Mouse (Mus musculus): ENCODE data around the gene Pnpla5.

Gene Pnpla5

DNA sequence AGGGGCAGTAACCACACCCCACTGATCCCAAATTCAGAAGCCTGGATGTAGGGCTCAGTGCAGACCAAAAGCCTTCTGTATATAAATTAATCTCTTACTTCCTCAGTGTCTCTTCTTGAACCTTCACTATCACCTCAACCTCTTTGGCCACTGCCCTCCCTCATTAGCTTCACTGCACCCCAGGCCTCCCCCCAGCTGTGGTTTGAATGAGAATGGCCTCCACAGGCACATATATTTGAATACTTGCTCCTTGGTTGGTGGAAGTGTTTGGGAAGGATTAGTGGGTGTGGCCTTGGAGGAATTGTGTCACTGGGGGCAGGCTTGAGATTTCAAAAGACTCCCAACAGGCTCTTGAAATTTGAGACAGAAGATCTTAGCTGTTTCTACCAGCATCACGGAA, 6.5 kb downstream of the Pnpla5 start:
- DNase-seq (ENCODE audit: low read depth, low spot score): peak; percentile 66

DNA sequence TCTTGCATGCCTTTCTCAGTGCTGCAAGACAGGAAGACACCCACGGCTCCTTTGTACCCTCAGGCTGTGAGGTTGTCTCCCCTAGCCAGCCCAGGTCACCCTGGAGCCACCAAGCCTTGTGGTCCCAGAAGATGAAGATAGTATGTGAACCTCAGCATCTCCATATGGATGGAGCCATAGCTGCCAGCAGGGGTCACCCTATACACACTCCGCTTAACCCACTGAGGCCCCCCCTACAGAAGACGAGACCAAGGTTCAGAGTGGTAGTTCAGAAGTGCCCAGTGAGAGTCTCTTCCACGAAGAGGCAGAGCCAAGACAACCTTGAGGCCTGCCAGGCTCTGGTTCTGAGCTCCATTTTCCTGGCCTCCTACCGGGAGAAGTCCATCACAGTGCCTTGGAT, 7.2 kb downstream of the Pnpla5 start:
- DNase-seq (ENCODE audit: low read depth, low spot score): no peak

DNA sequence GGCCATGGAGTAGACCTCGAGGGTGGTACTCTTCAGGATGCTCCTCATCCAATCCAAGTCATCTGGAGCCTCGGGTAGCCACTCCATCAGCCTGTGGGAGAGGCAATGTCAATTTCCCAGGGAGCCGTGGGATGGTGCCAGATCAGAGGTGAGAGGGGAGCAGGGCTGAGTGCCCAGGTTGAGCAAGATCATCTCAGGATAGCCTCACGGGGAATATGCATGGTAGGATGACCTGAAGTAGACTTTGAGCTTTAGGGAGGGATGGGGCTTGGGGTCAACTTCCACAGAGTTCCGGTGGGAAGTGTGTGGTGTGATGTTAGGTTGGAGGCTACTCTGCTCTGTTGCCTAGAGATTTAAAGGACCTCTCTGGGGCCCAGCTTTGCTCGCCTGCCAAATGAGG, 9.1 kb downstream of the Pnpla5 start:
- no peak for DNase-seq (ENCODE audit: low read depth, low spot score)

DNA sequence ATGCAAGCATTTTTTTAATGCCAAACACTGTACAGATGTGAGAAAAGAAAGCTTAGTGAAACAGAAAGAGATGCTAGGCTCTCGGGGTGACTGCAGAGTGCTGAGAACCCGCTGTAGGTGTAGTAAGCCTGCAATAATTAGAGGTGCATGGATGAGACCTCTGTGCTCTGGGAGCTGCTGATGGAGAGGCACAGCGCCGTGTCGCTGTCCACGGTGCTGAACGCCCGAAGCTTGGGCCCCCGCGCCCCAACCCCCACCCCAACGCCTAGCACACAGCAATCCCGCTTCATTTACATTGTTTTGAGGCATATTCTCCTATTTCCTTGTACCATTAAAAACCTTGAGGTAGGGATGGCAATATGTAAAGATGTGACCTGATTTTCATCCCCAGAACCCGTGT, 14.1 kb downstream of the Pnpla5 start:
- peak; percentile 42 for DNase-seq (ENCODE audit: low read depth, low spot score)

DNA sequence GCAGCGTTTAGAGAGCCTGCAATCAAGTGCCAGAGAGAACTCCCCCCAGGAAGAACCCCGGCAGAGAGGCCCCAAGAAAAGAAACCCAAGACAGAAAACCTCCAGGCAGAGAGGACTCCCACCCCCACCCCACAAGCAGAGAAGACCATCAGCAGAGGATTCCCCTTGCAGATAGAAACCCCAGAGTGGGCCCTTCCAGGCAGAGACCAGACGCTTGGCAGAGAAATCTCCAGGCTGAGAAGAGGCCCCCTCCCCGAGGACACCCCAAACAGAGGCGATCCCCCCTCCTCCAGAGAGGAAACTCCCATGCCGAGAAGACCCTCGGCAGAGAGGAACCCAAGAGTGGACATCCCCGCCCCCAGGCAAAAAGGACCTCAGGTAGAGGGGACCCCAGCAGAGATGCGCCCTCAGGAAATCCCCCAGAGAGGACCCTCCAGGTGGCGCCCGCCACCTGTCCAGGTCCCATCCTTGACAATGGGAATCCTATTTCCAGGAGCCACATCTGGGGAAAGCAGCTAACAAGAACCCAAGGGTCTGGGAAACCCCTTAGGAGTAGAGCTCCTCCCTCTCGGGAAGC, 17.0 kb downstream of the Pnpla5 start:
- DNase-seq (ENCODE audit: low read depth, low spot score): no peak

DNA sequence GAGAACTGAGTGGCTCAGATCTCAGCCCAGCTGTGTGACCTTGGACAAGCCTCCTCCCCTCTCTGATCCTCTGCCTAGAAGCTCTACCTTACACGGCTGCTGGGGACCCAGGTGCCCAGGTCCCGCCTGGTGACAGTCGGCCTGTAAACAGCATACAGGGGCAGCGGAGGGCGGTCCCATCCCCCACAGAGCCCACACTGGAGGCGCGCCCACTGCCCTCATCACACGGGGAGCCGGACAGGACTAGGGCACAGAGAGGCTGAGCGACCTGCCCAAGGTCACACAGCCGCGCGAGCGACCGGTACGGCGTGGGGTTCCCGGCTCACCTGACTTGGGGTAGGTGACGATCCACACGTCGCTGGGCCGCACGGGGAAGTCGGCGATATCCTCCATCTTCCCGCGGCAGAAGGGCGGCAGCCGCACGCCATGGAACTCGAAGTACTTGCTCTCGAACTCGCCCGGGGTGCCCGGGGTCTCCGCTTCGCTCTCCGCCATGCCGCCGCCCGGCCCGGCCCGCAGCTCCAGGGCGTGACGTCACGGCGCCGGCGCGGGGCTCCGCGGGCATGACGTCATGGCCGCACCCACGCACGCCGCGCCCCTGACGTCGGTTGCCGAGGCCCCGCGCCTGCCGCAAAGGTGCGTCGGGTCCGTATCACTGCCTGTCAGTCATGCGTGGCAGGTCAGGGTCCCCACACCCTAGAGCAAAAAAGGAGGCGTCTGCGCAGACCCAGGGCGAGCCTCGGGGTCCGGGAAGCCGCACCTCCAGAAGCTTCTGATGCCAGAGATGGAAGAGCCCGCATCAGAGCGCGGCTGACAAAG, 17.7 kb downstream of the Pnpla5 start, which contains the start of gene Sult4a1:
Sult4a1 (minus strand) TSS at position 650 of the 819 bp plus-strand sequence.
- peak; percentile 63 for DNase-seq (ENCODE audit: low read depth, low spot score)

DNA sequence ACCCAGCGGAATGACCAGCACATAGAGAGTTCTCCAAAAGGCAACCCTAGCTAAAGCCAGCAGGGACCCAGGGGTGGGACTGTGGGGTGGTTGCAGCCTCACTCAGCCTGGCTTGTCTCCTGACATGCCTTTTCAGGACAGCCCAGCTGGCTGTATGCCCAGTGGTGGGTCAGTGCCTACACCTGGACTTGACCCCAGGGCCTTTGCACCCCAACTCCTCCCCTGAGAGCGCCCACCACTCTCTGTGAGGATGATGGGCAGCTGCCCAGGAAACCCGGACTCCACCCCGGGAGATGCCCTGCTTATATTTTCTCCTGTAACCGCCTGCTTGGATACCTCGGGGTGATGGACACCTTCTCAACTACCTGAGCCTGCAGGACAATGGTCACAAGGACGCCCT, 18.3 kb downstream of the Pnpla5 start:
- no peak for DNase-seq (ENCODE audit: low read depth, low spot score)

DNA sequence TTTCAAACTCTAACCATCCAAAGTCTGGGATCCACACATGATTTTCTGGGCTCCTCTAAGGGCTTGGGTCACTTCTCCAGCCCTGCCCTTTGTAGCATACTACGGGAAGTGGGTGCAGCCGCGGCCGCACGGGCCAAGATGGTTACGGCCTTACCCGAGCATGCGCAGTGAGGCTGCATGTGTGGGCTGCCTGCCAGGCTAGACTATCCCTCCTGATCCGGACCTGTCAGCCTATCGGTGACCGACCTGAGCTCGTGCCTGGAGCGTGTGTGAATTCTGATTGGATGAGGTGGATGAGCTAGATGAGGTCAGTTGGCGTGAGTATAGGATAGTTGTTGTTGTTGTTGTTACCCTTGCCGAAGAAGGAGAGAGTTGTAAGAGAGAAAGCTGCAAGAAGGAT, 25.4 kb downstream of the Pnpla5 start:
- peak; percentile 76 for DNase-seq (ENCODE audit: low read depth, low spot score)

DNA sequence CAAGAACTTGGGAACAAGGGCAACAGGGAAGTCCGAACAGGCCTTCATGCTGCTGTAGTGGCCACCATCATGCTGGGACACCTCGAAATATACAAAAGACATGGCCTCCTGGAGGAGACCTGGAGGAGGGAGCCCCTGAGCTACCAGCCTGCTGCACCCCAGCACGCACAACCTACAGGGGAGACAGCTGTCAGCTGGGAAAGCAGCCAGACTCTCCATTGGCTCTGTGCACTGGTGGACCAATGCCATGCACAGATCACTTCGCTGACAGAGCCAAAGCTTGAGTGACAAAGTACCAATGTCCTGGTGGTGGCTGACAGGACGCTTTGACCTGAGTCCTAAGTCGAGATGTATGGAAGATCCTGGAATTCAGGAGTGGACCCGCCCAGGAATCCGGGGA, 26.9 kb downstream of the Pnpla5 start:
- DNase-seq (ENCODE audit: low read depth, low spot score): no peak

DNA sequence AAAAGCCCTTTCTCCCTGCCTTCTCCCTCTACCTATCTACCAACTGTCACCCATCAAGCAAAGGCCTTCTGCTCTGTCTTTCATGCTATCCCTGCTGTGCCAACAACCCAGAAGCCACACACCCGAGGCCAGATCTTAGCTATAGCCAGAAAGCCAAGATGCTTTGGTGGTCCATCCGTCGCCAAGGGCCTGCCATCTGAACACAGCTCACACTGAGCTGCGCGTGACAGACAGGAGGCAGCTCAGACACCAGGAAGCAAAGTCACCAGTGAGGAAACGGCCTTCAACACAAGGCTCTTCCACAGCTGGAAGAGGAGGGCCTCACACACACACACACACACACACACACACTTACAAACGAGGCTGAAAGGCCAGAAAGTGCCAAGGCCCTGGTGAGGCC, 28.1 kb downstream of the Pnpla5 start:
- DNase-seq (ENCODE audit: low read depth, low spot score): no peak

DNA sequence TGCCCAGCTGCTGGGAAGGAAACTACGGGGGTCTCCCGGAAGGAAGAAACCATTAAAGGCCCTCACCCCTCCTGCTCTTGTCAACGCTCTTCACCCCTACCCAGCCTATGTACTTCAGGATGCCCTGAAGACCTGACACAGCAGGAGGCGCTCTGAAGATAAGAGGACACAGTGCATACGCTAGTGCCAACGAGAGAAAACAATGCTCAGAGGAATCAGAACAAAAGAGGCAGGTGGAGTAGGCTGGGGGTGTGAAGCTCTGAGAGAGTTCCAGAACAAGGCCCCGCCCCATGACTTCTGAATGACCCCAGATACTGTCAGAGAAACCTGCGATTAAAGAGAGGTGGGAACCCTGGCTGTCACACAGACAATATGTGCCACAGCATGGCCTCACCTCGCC, 36.2 kb downstream of the Pnpla5 start:
- DNase-seq (ENCODE audit: low read depth, low spot score): peak; percentile 96

DNA sequence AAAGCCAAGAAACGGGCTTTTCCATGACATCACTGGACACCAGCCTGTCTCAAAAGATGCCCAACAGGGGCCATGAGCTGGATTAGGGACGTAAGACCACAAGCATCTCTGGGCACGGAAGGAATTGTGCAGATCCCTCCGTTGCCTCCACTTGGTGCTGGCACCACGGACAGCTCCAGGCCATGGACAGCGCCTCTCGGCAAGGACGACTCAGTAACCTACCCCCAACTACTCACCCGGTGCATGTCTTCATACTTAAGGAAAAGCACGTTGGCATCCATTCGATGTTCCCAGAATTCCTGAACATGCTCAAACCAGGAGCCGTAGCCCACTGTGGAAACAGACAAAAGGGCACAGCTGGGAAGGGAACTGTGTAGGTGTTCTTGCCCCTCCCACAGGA, 36.6 kb downstream of the Pnpla5 start:
- DNase-seq (ENCODE audit: low read depth, low spot score): no peak

DNA sequence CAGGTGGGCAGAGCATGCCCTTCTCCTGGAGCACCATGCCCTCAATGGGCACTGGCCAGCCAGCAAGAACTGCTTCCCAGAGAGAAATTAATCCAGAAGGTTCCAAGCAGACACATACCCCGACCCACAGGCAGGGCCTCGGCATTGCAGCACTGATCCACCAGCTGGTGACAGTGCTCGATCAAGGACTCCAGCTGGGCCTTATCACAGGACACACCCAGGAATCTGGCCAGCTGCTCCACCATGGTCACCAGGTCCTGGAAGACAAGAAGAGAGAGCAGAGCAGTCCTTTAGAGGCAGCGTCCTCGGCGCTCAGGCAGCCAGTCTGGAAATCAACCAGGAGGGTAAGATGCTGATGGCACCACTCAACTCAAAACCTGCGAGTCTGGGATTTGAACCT, 42.9 kb downstream of the Pnpla5 start:
- no peak for DNase-seq (ENCODE audit: low read depth, low spot score)

DNA sequence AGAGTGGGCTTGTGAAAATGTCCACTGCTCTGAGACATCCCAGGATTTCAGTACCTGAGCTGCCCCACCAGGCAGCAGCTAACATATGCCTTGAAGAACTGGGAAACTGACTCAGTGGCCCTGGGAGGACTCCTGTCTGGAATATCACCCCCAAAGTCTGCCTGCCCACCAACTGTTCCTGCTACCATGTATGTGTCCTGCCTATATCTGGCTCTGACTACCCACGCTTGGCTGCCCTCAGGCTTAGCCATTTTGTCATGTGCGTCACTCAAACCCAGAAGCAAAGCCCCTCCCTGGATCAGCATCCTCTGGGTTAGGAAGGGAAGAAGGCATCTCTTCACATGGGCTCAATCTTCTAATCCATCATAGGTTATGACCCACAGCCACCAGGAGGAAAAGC, 43.5 kb downstream of the Pnpla5 start:
- DNase-seq (ENCODE audit: low read depth, low spot score): no peak

DNA sequence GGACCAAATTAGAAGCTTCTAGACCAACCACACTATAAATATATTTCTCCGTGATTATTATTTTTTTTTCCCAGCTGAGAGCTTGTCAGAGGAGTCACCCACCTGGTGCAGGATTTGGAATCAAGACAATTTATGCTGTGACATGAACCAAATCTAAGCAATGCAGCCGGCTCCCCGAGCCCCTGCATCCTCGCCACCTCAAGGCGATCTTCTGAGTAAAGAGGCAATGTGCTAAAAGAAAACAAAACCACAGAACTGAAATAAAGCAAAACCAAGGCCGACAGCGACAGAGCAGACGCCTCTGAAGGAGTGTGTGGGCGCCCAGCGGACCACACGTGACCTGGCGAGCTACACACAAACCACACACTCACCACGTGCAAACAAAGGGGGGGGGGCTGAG, 44.3 kb downstream of the Pnpla5 start:
- no peak for DNase-seq (ENCODE audit: low read depth, low spot score)

DNA sequence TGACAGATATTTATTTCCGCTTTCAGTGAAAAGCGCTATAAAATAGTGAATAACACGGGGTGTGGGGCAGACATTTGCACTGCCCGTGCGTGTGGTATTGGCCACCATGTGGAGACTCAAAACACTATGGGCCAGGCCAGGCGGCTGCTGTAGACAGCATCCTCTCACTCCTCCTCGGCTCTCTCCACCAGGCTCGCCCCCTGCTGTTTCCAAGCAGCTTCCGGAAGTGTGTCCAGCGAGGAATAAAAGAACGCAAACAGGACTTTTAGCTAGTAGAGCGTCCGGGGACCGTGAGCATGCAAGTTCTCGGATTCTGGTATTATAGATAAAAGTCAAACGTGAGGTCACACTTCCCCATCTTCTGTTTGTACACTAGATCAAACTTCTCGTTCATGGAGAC, 45.8 kb downstream of the Pnpla5 start:
- DNase-seq (ENCODE audit: low read depth, low spot score): peak; percentile 34

DNA sequence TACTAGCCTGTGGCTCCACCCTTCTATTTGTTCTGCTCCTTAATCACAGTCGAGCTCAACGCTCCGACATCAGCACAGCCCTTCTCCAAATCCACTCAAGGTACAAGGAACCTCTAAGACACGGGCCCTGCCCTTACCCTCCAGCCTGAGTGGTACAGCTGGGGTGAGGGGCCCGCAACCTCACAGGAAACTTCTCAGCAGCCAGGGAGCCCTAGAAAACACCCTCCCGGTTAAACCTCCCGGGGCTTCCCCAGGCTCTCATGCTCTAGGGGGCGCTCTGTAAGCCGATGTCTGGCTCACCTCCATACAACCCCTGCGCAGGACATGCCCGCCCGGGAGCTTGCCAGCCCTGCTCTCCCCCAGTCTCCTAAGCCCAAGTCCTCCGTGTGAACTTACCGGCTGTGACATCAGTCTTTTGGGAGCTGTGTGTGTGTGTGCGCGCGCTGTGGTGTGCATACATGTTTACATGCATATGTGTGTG, 48.2 kb downstream of the Pnpla5 start:
- DNase-seq (ENCODE audit: low read depth, low spot score): peak; percentile 61

DNA sequence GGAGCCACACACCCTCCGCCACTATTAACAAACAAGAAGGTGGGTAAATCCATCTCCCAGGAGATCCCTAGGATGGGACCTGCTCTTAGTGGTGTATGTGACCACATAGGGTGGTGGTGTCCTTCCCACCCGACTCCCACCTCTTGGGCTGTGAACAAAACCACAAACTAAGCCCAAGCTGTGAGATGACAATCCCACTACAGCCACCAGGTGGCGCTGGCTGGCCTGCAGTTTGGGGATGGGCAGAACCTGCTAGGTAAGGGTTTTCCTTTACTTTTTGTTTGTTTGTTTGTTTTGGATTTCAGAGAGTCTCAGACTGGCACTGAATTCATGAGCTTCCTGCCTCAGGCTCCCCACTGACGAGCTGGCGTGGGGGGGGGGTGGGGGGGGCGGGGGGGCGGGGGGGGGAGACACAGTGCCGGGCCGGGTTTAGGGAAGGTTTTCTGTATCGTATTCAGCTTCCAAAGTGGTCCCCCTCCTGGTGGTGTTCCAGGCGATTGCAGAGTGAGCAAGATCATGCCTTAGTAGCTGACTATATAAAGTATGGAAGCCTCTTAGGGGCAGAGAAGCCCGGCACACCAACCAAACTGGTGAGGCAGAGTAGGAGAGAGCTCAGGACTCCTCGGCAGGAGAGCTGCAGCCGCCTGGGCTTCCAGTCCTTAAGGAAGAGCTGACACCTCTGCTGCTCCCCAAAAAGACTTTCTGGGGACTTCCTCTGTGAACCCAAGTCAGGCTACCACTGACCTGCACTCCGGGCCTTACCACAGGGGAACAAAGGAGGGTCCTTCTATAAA, 48.9 kb downstream of the Pnpla5 start:
- DNase-seq (ENCODE audit: low read depth, low spot score): peak; percentile 87

DNA sequence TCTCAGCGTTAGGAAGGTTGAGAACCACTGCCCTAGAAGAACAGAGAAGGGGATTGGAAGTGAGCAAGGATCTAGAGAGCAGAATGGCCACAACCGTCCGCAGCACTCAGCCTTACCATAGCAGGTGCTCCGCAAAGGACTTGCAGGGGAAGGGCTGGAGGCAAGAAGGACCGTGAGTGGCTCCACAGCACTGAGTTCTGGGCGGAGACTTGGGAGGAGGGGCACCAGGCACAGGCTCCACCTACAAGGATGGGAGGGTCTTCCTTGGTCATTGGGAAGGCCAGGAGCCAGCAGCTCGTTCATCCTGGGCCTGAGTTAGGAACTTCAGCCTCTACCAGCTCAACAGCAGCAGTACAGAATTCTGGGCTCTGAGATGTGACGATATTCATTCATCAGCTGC, 49.9 kb downstream of the Pnpla5 start:
- DNase-seq (ENCODE audit: low read depth, low spot score): peak; percentile 87

DNA sequence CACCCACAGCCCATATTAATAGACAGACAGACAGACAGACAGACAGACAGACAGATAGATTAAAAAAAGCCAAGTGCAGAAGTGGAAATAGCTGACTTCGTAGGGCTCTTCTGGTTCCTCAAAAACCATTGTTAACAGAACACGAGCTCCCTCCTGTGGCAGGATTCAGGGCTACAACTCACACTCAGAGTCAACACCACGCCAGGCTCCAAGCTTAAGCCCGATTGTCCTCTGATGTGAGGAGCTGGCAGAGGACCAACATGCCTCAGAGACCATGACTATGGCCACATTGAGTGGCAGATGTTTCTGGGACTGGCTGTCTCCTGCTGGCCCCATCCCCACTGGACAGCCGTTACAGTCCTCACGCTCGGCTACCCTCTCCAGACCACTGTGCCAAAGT, 50.7 kb downstream of the Pnpla5 start:
- peak; percentile 81 for DNase-seq (ENCODE audit: low read depth, low spot score)

DNA sequence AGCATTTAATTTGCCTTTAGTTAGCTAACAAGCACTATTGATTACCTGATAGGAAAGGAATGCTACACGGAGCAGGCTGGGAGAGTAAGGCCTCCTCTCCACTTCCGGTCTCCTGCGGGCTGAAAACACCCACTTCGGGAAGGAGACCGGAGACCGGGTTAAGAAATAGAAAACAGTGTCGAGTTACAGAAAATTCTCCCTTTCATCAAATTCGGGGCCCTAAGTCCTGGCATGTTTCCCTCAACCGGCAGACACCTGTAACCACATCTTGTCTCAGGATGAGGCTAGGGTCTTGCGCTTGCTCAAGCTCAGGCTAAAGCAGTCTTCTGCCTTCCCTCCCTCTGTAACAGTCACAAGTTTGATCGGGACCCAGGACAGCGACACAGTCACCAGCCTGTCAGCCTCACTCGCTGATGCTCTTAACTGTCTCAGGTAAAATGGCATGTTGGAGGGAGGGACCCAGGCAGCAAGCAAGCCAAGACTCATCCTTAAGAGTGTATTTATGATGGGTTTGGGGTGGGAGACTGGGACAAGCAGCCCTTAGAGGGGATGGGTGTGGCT, 52.8 kb downstream of the Pnpla5 start:
- DNase-seq (ENCODE audit: low read depth, low spot score): peak; percentile 77

DNA sequence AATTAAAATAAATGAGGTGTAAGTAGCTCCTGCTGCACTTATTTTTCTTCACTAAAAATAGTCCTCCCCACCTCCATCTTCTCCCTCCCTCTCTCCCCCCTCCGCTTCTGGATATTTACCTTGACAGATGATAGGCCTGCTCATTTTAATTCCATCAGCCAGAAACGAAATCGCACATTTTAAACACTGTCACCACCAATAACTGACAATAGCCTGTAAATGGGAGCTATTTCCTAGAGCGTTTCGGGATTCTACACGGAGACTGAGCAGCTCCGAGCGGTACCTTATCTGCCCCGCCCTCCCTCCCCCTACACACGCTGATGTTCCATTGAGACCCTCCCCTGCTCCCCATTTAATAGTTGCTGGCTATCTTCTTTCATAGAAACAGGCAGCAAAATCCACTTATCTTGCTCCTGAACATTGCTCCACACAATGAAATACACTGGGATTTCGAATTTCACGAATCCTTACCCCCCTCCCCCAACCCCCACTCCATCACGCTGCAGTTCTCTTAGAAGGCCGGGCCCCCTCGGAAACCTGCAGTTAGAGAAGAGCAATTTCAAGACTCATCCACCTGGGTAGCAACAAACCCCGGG, 53.4 kb downstream of the Pnpla5 start:
- no peak for DNase-seq (ENCODE audit: low read depth, low spot score)
